Mouse (Mus musculus) CH12.LX (cell line): ENCODE results near the gene Atp2b4. TPM values are rescaled to one million over a fixed set of nuclear protein-coding genes. Genes with fewer than 3 reads are reported as not detected.
"Not testable (repeated sequence)": the region's sequence is repeated elsewhere in the genome, so short reads cannot be mapped to it uniquely, and the experiment has no call there.

Source experiments
- DNase-seq: peaks from one replicate; pipeline ENCODE4 v3.0.0-alpha.2; 2013; ENCODE audit errors: extremely low read depth
- H3K27ac ChIP-seq: 2 replicates; pipeline ENCODE4 v1.5.1; 2012; ENCODE audit warnings: low read depth, mild to moderate bottlenecking, control low read depth, moderate library complexity; ENCODE audit not compliant: insufficient read depth
- H3K27me3 ChIP-seq: replicated peaks from 2 replicates; pipeline ENCODE3; 2012; ENCODE audit warnings: inconsistent platforms
- H3K36me3 ChIP-seq, 2 experiments: replicated peaks in 1 of 2; 2 replicates each; pipeline versions ENCODE3 to v1.6.1; 2012; ENCODE audit warnings: inconsistent platforms in 1 of 2, low read length in 1 of 2, mild to moderate bottlenecking in 1 of 2, mixed read lengths in 1 of 2, moderate library complexity in 1 of 2; ENCODE audit not compliant: control insufficient read depth in 1 of 2, insufficient read depth in 1 of 2
- H3K4me1 ChIP-seq, 2 experiments: 2 replicates each; pipeline ENCODE4 v1.6.1; 2012; ENCODE audit warnings: inconsistent platforms in 1 of 2, moderate library complexity in 1 of 2; ENCODE audit not compliant: insufficient read depth in 2 of 2, control insufficient read depth in 1 of 2
- H3K4me2 ChIP-seq: 2 replicates; pipeline ENCODE4 v1.6.1; 2012; ENCODE audit warnings: low read depth, mild to moderate bottlenecking, control low read depth; ENCODE audit not compliant: poor library complexity, insufficient read depth, severe bottlenecking
- H3K4me3 ChIP-seq, 3 experiments: fragments of 150-350 bp in 1 of 3; sonication (generic) in 1 of 3; replicated peaks in 1 of 3; 2 replicates each; pipeline versions ENCODE3 to v1.5.1; 2011 to 2012; ENCODE audit warnings: low read depth in 2 of 3, low read length in 2 of 3, mild to moderate bottlenecking in 2 of 3, moderate library complexity in 2 of 3, control low read depth in 1 of 3, improper control_type of control experiment in 1 of 3, inconsistent platforms in 1 of 3, mixed read lengths in 1 of 3; ENCODE audit not compliant: poor library complexity in 1 of 3
- H3K79me2 ChIP-seq: replicated peaks from 2 replicates; pipeline ENCODE4 v1.6.1; 2012; ENCODE audit warnings: mild to moderate bottlenecking, moderate library complexity; ENCODE audit not compliant: control insufficient read depth, poor library complexity, insufficient read depth, severe bottlenecking; ENCODE audit errors: extremely low read depth
- H3K9ac ChIP-seq: 2 replicates; pipeline ENCODE4 v1.6.1; 2012; ENCODE audit warnings: low read depth, mild to moderate bottlenecking, control low read depth, moderate library complexity; ENCODE audit not compliant: insufficient read depth
- H3K9me3 ChIP-seq: replicated peaks from 2 replicates; pipeline ENCODE3; 2012; ENCODE audit warnings: low read length, inconsistent platforms, mixed read lengths
- BHLHE40 ChIP-seq: IDR thresholded peaks from 2 replicates; pipeline ENCODE4 v1.6.1; 2011; ENCODE audit warnings: mild to moderate bottlenecking, low read depth, low read length, improper control_type of control experiment
- CHD1 ChIP-seq: IDR thresholded peaks from 2 replicates; pipeline ENCODE4 v1.6.1; 2012; ENCODE audit warnings: low read depth, low read length, improper control_type of control experiment, inconsistent platforms
- CTCF ChIP-seq, 2 experiments: IDR thresholded peaks in 1 of 2; conservative IDR thresholded peaks in 1 of 2; 2 replicates each; pipeline ENCODE4 v1.5.1; 2011 to 2012; ENCODE audit warnings: low read depth in 2 of 2, low read length in 2 of 2, improper control_type of control experiment in 1 of 2, inconsistent platforms in 1 of 2, mild to moderate bottlenecking in 1 of 2, moderate library complexity in 1 of 2
- E2F4 ChIP-seq: IDR thresholded peaks from 2 replicates; pipeline ENCODE4 v1.6.1; 2011; ENCODE audit warnings: low read depth, low read length, improper control_type of control experiment; ENCODE audit not compliant: insufficient replicate concordance
- EP300 ChIP-seq: IDR thresholded peaks from 2 replicates; pipeline ENCODE4 v1.6.1; 2011; ENCODE audit warnings: low read length, improper control_type of control experiment
- ETS1 ChIP-seq: conservative IDR thresholded peaks from 2 replicates; pipeline ENCODE4 v1.6.1; 2012; ENCODE audit warnings: low read depth, mild to moderate bottlenecking, inconsistent platforms, low read length, improper control_type of control experiment, moderate library complexity
- IRF4 ChIP-seq: IDR thresholded peaks from 2 replicates; pipeline ENCODE4 v1.6.1; 2014; ENCODE audit warnings: low read depth, mild to moderate bottlenecking, inconsistent platforms, low read length, improper control_type of control experiment
- JUND ChIP-seq: conservative IDR thresholded peaks from 2 replicates; pipeline ENCODE4 v1.6.1; 2011; ENCODE audit warnings: low read depth, low read length, improper control_type of control experiment
- KAT2A ChIP-seq: IDR thresholded peaks from 2 replicates; pipeline ENCODE4 v1.6.1; 2012; ENCODE audit warnings: low read length, improper control_type of control experiment, inconsistent platforms; ENCODE audit not compliant: insufficient replicate concordance
- MAFK ChIP-seq: IDR thresholded peaks from 2 replicates; pipeline ENCODE4 v1.6.1; 2011; ENCODE audit warnings: low read length, improper control_type of control experiment; ENCODE audit not compliant: insufficient replicate concordance
- MEF2A ChIP-seq: IDR thresholded peaks from 2 replicates; pipeline ENCODE4 v1.6.1; 2014; ENCODE audit warnings: low read depth, mild to moderate bottlenecking, inconsistent platforms, low read length, improper control_type of control experiment, borderline replicate concordance
- MXI1 ChIP-seq: IDR thresholded peaks from 2 replicates; pipeline ENCODE4 v1.6.1; 2011; ENCODE audit warnings: mild to moderate bottlenecking, low read depth, low read length, improper control_type of control experiment
- MYC ChIP-seq: IDR thresholded peaks from 2 replicates; pipeline ENCODE4 v1.6.1; 2011; ENCODE audit warnings: low read depth, mild to moderate bottlenecking, improper control_type of control experiment, low read length
- POLR2A ChIP-seq: IDR thresholded peaks from 2 replicates; pipeline ENCODE4 v1.6.1; 2011; ENCODE audit warnings: low read depth, mild to moderate bottlenecking, improper control_type of control experiment, low read length
- RAD21 ChIP-seq: IDR thresholded peaks from 2 replicates; pipeline ENCODE4 v1.6.1; 2011; ENCODE audit warnings: low read depth, mild to moderate bottlenecking, low read length, improper control_type of control experiment, moderate library complexity
- SMC3 ChIP-seq: IDR thresholded peaks from 2 replicates; pipeline ENCODE4 v1.6.1; 2011; ENCODE audit warnings: low read depth, low read length, improper control_type of control experiment
- TCF12 ChIP-seq: IDR thresholded peaks from 2 replicates; pipeline ENCODE4 v1.6.1; 2014; ENCODE audit warnings: low read depth, mild to moderate bottlenecking, inconsistent platforms, low read length, improper control_type of control experiment
- UBTF ChIP-seq: IDR thresholded peaks from 2 replicates; pipeline ENCODE4 v1.6.1; 2012; ENCODE audit warnings: low read depth, mild to moderate bottlenecking, inconsistent platforms, low read length, improper control_type of control experiment, moderate library complexity
- ZNF384 ChIP-seq: IDR thresholded peaks from 2 replicates; pipeline ENCODE4 v1.6.1; 2012; ENCODE audit warnings: low read depth, low read length, improper control_type of control experiment, inconsistent platforms
- dilution Hi-C: fragments of 300-500 bp; cut with MboI; formaldehyde crosslinking; loops from 2 replicates; pipeline ENCODE4 v1.14.3; 2020; ENCODE audit warnings: low sequenced_read_pairs; ENCODE audit not compliant: extremely low pct_unique_long_range_greater_than_20kb, extremely low pct_ligation_motif_present
- in situ Hi-C: fragments of 300-500 bp; cut with MboI; formaldehyde crosslinking; loops from 3 replicates; pipeline ENCODE4 v1.14.3; 2019; ENCODE audit warnings: low sequenced_read_pairs, low pct_ligation_motif_present, low pct_unique_long_range_greater_than_20kb, mixed read lengths
- polyA plus RNA-seq: library from polyadenylated mRNA; unstranded; fragments of >175 nt; gene quantifications from 2 replicates; pipeline ENCODE4 v1.2.1, GENCODE M21; 2012; ENCODE audit warnings: low read depth; ENCODE audit not compliant: insufficient read length
- total RNA-seq, 2 experiments: library from RNA; depleted of rRNA; stranded (reverse); fragments of 300-350 nt in 1 of 2; fragments of >200 nt in 1 of 2; gene quantifications; 2 replicates each; pipeline ENCODE4 v1.2.3; 2012 to 2014

The Atp2b4 gene
- total and polyA plus RNA-seq, 3 experiments, result 6.9 to 18.4 (median 17.5) TPM

- H3K27ac ChIP-seq, in situ Hi-C loops, H3K4me2 ChIP-seq, H3K4me3 ChIP-seq, H3K9ac ChIP-seq, H3K9me3 ChIP-seq, dilution Hi-C loops, H3K79me2 ChIP-seq, DNase-seq, H3K27me3 ChIP-seq: not testable (repeated sequence)
- Histone ChIP-seq H3K36me3 (peaks cover 6 to 37% of the 10 kb centered on the region in 2 experiments), H3K4me1 (peaks cover 6 to 30% of the 10 kb centered on the region in 2 experiments)
- TF ChIP-seq CTCF (conservative IDR thresholded peaks at IDR 0.05 in 1 of 2, IDR thresholded peaks at IDR 0.05 in 1 of 2; ENCODE audit: low read depth in 2 of 2, low read length in 2 of 2) (peak in 1 of 2 experiments; percentile 72; a peak in 2 of 4 replicates), SMC3 (peak; percentile 62), RAD21 (peak; percentile 41), MYC (peak; percentile 71; the same call in 1 of the 2 replicates), MEF2A (0 out of 2 replicates have a peak, but pooled peaks have one; percentile 16)
These were observed 99.0 kb downstream of the Atp2b4 start for GRCm38 (mm10) chr1:133701824-133702223.

- H3K27ac ChIP-seq, result peak overlapping the region; percentile 60
- H3K36me3 ChIP-seq, result peaks cover 0 to 11% of the 10 kb centered on the region in 2 experiments
- H3K4me3 ChIP-seq, result no peak overlapping the region
- dilution Hi-C loops, result no loop called here
- H3K9ac ChIP-seq, result no peak overlapping the region
- H3K4me1 ChIP-seq, result peaks cover 18 to 67% of the 10 kb centered on the region in 2 experiments
- H3K27me3 ChIP-seq, result no peaks in the 10 kb centered on the region
- H3K79me2 ChIP-seq, result no peaks in the 10 kb centered on the region
- H3K9me3 ChIP-seq, result no peaks in the 10 kb centered on the region
- TF ChIP-seq MYC (no peak), IRF4 (0 out of 2 replicates have a peak, but pooled peaks have one; percentile 35), UBTF (no peak), MAFK (no peak), POLR2A (no peak), KAT2A (no peak), ZNF384 (peak; percentile 82), CHD1 (no peak), TCF12 (peak; percentile 80), BHLHE40 (0 out of 2 replicates have a peak, but pooled peaks have one; percentile 12), E2F4 (no peak), EP300 (peak; percentile 67; the same call in 1 of the 2 replicates), JUND (peak; percentile 32; the same call in 1 of the 2 replicates), MEF2A (peak; percentile 87; the same call in 1 of the 2 replicates), ETS1 (peak; percentile 71; the same call in 1 of the 2 replicates), MXI1 (no peak)
- in situ Hi-C loops, result no loop called here
- no peak for DNase-seq
- 0 out of 2 replicates have a peak overlapping the region, but pooled peaks have one; percentile 18 for H3K4me2 ChIP-seq
These were observed 102.8 kb downstream of the Atp2b4 start for GRCm38 (mm10) chr1:133697935-133698620.
